Mouse (Mus musculus): ENCODE measurements at regions not wholly inside any gene's neighbourhood (a gene's known extent, or its start where the extent isn't known, plus 50 kb on each side); places are given as distances from the start of the nearest gene placed in this dataset.
A peak's percentile ranks its signal among the peaks of the same experiment; 100 is the strongest.

DNA sequence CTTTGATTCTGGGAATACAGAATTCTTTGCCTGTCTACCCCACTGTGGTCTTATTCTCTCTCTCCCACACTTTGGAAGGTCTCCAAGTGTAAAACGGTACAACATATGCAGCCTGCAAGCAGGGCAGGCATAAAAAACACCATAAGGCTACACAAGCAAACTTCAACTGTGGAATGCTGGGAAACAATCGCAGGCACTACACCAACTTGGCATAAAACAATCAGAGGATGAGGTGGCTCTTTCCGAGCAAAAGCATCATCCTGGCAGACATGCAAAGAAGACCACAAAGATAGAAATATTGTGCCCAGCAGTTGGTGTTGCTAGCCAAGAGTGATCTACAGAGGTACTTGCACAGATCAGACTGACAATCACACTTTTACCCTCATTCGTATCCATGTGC lies 88.0 kb upstream of the Galnt5 start:
- no peak for DNase-seq (ENCODE audit: low read depth, low spot score)

DNA sequence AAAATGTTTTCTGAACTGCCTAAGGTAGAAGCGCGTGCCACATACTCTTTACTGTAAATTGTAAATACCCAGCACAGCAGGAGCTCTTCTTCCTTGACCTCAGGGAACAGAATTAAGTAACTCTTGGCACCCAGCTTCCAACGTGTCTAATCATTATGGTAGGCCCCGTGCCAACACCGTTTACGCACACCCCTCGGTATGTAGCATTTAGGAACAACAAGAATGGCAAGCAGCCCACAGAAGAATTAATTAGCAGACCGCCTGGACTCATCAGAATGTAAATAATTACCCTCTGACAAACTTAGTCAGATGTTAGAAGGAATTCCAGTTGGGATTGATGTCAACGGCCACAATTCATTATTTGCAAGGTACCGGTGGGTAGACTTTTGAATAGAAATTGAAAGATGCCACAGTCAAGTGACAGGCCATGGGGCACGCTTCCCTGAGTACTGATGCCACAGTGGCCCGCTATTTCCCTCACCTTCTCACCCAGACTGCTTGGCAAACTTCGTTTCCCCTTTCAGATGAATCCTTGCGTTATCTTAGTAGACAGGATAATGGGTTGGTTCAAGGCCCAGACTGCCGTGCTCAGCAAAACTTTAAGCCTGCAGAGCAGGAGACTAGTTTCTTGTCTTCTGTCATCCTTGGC lies 81.2 kb upstream of the Galnt5 start:
- no peak for DNase-seq (ENCODE audit: low read depth, low spot score)

DNA sequence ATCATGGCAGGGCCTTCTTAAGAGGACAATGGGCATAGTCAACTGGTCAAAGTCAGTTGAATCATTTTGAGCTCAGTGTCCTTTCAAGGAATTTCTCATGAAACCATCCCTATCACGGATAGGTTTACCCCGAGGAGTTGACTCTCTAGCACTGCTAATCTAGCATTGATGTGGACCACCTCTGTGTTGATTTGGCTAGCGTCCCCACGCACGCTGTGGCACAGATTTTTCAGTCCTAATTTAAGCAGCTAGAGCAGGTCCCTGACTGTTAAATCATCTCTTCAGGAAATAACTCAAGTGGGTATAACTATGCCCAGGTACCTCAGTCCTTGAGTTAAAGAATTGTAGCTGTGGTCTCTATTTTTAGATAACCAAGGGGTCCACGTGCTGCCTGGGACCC lies 80.0 kb upstream of the Galnt5 start:
- DNase-seq (ENCODE audit: low read depth, low spot score) = no peak

DNA sequence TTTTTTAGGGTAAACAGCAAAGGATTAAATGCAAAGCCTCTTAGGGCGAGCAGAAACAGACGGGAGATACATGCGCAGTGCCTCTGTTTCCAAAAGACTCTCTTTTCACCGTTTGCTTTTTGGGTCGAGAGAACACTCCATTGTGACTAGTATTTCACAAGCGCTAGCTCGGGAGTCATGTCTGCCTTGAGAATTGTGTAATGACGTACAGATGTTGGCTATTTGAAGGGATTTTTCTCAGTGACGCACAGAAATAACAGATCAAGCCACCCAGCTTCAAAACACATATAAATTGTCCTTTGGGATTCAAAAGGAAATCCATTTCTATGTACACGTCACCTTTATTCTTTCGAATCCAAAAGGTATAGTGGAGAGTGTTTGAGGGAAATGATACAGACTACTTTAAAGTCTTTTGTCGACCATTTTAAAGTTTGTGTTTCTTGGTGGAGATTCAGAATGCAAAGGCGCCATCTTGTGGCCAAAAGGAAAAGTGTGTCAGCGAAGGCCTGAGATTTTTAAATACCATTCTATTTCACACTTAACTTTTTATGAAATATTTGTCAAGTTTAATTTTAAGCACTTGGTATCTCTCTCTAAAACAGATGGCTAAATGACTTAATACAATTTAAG lies 78.5 kb upstream of the Galnt5 start:
- peak; percentile 80 for DNase-seq (ENCODE audit: low read depth, low spot score)

DNA sequence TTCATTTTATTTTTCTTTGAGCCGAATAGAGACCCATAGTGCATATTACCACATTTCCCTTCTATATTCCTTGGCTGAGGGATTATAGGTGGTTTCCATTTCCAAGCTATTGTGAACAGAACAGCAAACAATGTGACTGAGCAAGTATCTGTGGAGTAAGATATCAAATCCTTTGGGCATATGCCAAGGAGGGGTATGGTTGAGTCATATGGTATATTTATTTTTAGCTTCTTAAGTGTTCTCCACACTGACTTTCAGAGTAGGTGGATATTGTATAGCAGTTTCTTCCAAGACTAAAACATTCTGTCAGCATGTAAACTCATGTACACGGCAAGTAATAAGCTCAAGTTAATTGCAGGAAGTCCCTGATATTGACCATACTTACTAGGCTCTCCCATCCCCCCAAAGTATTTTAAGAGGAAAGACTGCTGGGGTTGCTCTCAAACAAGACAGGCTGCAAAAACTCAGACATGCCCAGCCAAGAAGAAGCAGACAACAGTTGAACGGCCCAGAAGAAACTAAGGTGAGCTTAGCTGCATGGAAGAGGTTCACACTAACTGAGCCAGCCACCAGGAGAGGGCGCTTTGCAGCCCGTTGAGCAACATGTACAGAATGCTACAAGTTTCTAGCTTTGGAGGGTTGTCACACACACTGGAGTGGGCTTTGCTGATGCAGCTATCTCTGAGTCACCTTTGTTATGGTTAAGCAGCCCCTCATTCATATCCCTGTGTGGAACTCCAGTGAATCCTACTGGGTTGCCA lies 63.4 kb upstream of the Galnt5 start:
- DNase-seq (ENCODE audit: low read depth, low spot score) = no peak

All from forelimb bud, embryonic 11.5 days (tissue).